ENCODE assay signal across 24 mouse cellular contexts in the genomic region with DNA sequence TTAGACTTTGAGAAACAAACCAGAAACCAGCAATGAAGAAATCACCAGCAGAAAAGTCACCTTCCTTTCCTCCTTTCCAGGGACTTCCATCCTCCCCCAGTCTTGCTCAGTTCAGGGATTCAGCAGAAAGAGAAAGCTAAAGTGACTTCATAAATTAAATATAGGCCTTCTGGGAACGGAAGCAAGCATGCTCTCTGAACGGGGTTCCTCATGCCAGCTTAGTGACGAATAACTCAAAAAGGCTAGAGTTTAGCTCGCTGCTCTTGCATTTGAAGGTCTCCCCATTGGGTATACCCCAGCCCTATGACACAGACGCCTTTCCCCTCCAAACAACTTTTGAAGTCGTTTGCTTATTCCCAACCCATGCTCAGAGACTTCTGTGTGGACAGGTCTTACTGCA.
"Had no signal": no experiment of that assay in that cellular context is flagged by ENCODE, and none has a peak within 500 bp of the region (broad histone marks: within the 10 kb centered on the region; RNA-seq: fewer than 3 reads in every experiment).

No protein-coding gene starts in this region.

- H3K9ac ChIP-seq: heart, embryonic 12.5 days; hindbrain, embryonic 12.5 days; hindbrain, embryonic 14.5 days; intestine, embryonic 15.5 days; kidney, embryonic 15.5 days; limb, embryonic 12.5 days; liver, embryonic 13.5 days; liver, embryonic 15.5 days; liver, postnatal 0 days had no signal

- H3K4me1 ChIP-seq: hindbrain, embryonic 12.5 days; intestine, embryonic 15.5 days; kidney, embryonic 15.5 days; limb, embryonic 12.5 days; liver, embryonic 13.5 days; liver, embryonic 15.5 days had no signal

- H3K36me3 ChIP-seq: heart, embryonic 10.5 days; heart, embryonic 12.5 days; hindbrain, embryonic 10.5 days; hindbrain, embryonic 12.5 days; intestine, embryonic 15.5 days; kidney, embryonic 15.5 days; limb, embryonic 10.5 days; limb, embryonic 12.5 days; liver, embryonic 13.5 days; liver, embryonic 15.5 days had no signal

- H3K9me3 ChIP-seq: heart, embryonic 10.5 days; heart, embryonic 12.5 days; hindbrain, embryonic 10.5 days; hindbrain, embryonic 12.5 days; intestine, embryonic 15.5 days; kidney, embryonic 15.5 days; limb, embryonic 10.5 days; limb, embryonic 12.5 days; liver, embryonic 13.5 days; liver, embryonic 15.5 days had no signal

- H3K27ac ChIP-seq: hindbrain, embryonic 10.5 days; hindbrain, embryonic 12.5 days; hindbrain, embryonic 14.5 days; intestine, embryonic 15.5 days; kidney, embryonic 15.5 days; layer of hippocampus, adult 2 months; left cerebral cortex, adult 2 months; limb, embryonic 10.5 days; limb, embryonic 12.5 days; liver, embryonic 13.5 days; liver, embryonic 15.5 days had no signal

- H3K4me3 ChIP-seq: gastrocnemius, adult 2 months; heart, embryonic 10.5 days; heart, embryonic 12.5 days; hindbrain, embryonic 10.5 days; hindbrain, embryonic 12.5 days; intestine, embryonic 15.5 days; kidney, embryonic 15.5 days; layer of hippocampus, adult 2 months; left cerebral cortex, adult 2 months; limb, embryonic 10.5 days; limb, embryonic 12.5 days; liver, embryonic 13.5 days; liver, embryonic 15.5 days had no signal

- ATAC-seq: hindbrain, embryonic 16.5 days; inflammation-experienced regulatory T-cells, adult 6 months; intestine, postnatal 0 days; liver, postnatal 0 days had no signal

- H3K27me3 ChIP-seq: heart, embryonic 12.5 days; hindbrain, embryonic 12.5 days; intestine, embryonic 15.5 days; kidney, embryonic 15.5 days; limb, embryonic 12.5 days; liver, embryonic 13.5 days; liver, embryonic 15.5 days had no signal

- DNase-seq: gastrocnemius, postnatal 10 days; gastrocnemius, postnatal 25 days; heart, postnatal 10 days; heart, postnatal 4 days; kidney, adult 18-20 months; liver; liver, embryonic 13.5 days; liver, postnatal 0 days had no signal

- H3K4me2 ChIP-seq: heart, embryonic 12.5 days; hindbrain, embryonic 12.5 days; hindbrain, embryonic 14.5 days; intestine, embryonic 15.5 days; kidney, embryonic 15.5 days; limb, embryonic 12.5 days; liver, embryonic 13.5 days; liver, embryonic 15.5 days had no signal
